Mouse (Mus musculus) heart, postnatal 25 days (tissue): ENCODE data around the gene Crat. TPM values are rescaled to one million over a fixed set of nuclear protein-coding genes. Genes with fewer than 3 reads are reported as not detected.

Experiments
- DNase-seq: peaks from one replicate; pipeline ENCODE4 v3.0.0; 2022; ENCODE audit warnings: low spot score
- intact Hi-C: fragments of 180-260 bp; cut with DNase I; formaldehyde crosslinking; loops from one replicate; pipeline ENCODE4 v1.15.1; 2025
- total RNA-seq, 2 experiments: library from RNA; stranded (reverse); gene quantifications; 2 replicates each; pipeline ENCODE4 v1.2.3; 2021

The Crat gene
- 100 to 1,000 TPM; 433 to 486 TPM for total RNA-seq

DNA sequence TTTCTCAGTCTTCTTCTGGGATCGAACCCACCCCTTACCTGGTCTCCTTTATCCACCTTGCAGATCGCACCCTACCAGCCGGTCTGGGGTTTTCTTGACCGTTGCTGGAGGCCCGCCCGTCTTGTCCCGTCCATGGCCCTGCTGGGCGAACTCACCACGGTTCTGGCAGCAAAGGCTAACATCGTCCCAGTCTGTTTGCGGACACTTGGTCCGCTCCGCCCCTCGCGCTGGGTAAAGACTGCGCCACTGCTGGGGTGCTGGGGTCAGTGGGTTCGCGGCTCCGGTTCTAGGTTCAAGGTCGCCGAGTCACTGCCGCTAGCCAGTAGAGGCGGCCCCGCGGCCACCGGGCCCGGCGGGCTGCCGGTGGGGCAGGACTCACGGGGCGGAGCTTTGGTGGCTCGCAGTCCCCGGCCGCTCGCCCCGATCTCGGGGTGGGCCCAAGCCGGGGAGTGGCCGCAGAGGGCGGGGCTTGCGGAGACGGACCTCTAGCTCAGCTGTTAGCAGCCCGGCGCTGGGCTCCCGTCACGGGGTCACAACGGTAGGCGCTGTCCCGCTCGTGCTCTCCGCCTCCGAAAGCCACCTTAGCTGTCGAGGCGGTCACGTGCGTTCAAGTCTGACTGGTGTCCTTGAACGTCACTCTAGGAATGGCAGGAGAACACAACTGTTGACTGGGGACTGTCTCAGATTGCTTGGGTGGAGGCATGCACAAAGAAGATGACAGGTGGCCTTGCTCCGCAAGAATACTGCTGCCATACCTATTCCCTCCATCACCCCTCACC lies at the start of gene Crat:
Gene Crat (minus strand): TSS at position 657 of the 779 bp plus-strand sequence.
- DNase-seq = peak; percentile 95
- intact Hi-C loops = loop anchor here (2.0 kb wide), 1 partner anchor 19 kb away; no protein-coding TSS in a partner anchor

DNA sequence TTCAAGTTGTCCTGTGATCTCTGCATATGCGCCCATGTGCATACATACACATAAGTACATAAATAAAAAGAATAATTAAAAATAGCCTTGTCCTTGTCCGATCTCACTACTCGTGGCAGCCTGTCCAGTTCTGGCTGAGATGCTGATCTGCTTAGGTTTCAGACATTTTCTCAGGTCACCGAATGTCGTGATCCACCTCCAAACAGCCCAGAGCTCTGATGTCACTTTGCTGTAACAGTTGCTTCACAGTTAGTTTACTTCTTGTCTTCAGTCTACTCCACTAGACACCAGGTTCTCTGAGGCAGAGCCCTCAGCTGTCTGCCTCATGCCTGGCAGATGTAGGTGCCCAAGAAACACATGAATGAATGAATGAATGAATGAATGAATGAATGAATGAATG lies 48.8 kb upstream of the Crat start:
- intact Hi-C loops = no loop called here
- no peak for DNase-seq

- intact Hi-C loops = no loop called here
- DNase-seq = peak; percentile 63
Observed at GRCm38 (mm10) chr2:30463904-30464330, 48.3 kb upstream of the Crat start.

DNA sequence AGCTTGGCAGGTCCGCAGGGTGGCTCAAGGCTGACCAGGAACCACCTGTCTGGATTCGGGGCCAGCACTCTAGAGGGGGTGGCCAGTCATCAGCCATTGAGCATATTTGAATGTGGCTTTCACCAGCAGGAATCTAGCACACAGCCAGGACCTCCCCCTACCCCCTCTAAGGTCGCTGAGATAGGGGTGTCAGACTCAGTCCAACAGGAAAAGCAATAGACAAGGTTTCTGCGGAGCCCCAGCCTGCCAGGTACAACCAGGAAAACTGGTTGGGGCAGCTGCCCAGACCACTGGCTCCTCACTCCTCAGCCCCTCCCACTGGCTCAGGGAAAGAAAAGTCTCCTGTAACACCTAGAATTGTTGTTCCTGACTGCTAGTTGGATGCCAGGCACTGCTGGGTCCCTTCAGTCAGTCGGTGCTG lies 47.7 kb upstream of the Crat start:
- DNase-seq = no peak
- intact Hi-C loops = no loop called here

DNA sequence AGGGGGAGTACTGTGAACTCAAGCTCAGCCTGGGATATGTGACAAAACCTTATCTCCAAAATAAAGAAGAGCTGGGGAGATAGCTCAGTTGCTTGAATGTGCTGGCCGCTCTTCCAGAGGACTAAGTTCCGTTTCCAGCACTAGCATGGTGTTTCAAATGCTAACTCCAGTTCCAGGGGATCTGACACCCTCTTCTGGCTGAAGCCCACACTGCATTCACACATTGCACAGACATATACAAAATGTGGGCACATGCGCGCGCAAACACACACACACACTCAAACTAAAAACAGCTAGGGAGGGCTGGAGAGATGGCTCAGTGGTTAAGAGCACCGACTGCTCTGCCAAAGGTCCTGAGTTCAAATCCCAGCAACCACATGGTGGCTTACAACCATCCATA lies 43.6 kb upstream of the Crat start:
- intact Hi-C loops = no loop called here
- no peak for DNase-seq

DNA sequence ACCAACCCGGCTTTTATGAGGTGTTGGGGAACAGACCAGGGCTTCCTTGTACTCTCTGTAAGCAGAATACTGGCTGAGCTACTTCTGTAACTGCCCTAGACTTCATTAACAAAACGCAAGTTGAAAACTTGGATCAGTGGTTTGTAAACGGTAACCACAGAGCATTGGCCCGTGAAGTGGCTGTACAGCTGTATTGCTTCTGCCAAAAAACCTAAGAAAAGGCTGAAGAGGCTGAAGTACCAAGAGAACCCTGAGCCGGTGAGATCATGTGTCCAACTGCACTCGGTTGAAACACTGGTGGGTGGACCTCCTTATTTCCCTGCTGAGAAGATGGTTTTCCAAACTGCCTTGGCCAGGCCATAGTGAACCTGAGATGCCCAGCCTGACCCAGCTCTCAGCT lies 42.7 kb upstream of the Crat start:
- DNase-seq = no peak
- intact Hi-C loops = no loop called here

- intact Hi-C loops = no loop called here
- DNase-seq = no peak
Observed at GRCm38 (mm10) chr2:30456104-30456980, 40.7 kb upstream of the Crat start.

GRCm38 (mm10) chr2:30454587-30454986 lies 39.0 kb upstream of the Crat start:
- DNase-seq = no peak
- intact Hi-C loops = no loop called here

GRCm38 (mm10) chr2:30453570-30453969 lies 38.0 kb upstream of the Crat start:
- DNase-seq = no peak
- intact Hi-C loops = no loop called here

DNA sequence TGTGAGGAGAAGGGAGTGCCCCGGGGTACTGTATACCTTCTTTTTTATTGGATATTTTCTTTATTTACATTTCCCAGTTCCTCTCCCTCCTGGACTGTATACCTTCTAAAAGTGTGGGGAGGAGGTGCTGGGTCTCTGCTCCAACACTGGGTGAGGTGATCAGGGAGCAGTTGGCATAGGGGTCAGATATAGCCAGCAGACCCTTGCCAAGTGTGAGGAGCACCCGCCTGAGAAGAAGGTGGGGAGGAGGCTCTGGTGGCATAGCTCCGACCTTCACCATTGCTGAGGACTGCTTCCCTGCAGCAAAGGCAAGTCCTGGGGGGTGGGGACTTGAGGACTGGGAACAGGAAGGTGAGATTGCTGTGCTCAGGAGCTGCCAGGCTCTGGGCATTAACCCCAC lies 35.9 kb upstream of the Crat start:
- intact Hi-C loops = no loop called here
- DNase-seq = no peak

- DNase-seq = no peak
- intact Hi-C loops = no loop called here
Observed at GRCm38 (mm10) chr2:30450530-30450929, 34.9 kb upstream of the Crat start.

- no peak for DNase-seq
- intact Hi-C loops = loop anchor here (5.0 kb wide), 1 partner anchor 99 kb away; no protein-coding TSS in a partner anchor
Observed at GRCm38 (mm10) chr2:30448371-30448770, 32.8 kb upstream of the Crat start.

GRCm38 (mm10) chr2:30446891-30447826 lies 31.5 kb upstream of the Crat start:
- intact Hi-C loops = loop anchor here (2.0 to 5.0 kb wide), 2 partner anchors 20 to 100 kb away; no protein-coding TSS in a partner anchor
- DNase-seq = no peak

- peak; percentile 39 for DNase-seq
- intact Hi-C loops = loop anchor here (5.0 kb wide), 1 partner anchor 102 kb away; no protein-coding TSS in a partner anchor
Observed at GRCm38 (mm10) chr2:30445312-30445711, 29.7 kb upstream of the Crat start.

- DNase-seq = no peak
- intact Hi-C loops = no loop called here
Observed at GRCm38 (mm10) chr2:30444450-30444849, 28.8 kb upstream of the Crat start.

DNA sequence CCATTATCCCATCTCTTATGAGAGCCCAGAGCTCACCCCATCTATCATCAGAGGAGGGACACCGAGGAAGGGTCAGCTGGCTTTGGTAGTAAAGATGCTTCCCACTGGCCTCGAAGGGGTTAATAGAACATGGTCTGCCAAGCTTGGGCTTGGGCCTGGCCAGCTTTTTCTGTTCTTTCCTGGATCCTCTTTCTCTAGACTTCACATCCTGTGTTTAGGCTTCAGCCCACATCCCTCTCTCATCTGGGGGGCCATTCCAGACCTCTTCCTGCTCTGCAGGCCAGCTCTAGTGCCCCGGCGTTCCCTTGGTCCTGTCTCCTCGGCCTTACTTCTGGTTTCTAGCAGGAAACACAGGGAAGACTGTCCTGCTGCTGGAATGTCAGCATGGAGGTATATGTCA lies 28.4 kb upstream of the Crat start:
- DNase-seq = no peak
- intact Hi-C loops = no loop called here

DNA sequence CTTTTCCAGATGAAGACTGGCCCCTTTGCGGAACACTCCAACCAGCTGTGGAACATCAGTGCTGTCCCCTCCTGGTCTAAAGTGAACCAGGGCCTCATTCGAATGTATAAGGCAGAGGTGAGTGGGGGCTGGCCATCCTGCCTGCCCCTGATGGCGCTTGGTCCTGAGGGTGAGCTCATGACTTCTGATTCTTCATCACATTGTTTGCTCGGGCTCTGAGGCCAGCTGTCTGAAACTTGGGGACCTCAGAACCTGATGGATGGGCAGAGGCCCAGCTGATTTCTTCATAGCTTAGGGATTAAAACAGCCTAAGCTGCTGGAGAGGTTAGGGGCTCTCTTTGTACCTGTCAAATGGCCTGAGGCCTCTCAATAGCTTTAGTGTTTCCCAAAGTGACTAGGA lies 27.7 kb upstream of the Crat start:
- intact Hi-C loops = no loop called here
- no peak for DNase-seq

DNA sequence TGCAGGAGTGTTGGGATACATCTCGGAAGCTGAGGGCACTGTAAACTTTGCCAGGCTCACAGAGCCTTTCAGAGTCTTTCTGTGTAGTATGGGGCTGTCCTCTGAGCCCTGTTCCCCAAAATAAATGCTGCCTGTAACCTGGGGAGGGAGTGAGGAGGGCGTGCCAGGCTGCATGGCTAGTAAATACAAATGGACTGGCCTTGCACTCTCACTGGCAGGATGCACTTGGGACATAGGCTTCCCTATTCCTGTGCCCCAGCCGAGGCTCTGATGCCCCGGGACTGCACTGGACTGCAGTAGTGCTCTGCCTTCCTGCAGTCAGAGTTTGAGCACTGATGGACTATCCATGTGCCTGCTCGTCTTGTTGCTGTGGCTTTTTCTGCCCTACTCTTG lies 26.9 kb upstream of the Crat start:
- intact Hi-C loops = no loop called here
- no peak for DNase-seq
